Mouse (Mus musculus): ENCODE results near the gene Mogs. TPM values are rescaled to one million over a fixed set of nuclear protein-coding genes. Genes with fewer than 3 reads are reported as not detected.
A peak's percentile ranks its signal among the peaks of the same experiment; 100 is the strongest.

Gene Mogs
- total and polyA plus RNA-seq, 3 experiments: 57.2 to 78.9 (median 77.3) TPM

- peak; percentile 65; the same call in 1 of the 2 replicates for TF ChIP-seq NELFE (IDR thresholded peaks at IDR 0.05; ENCODE audit: low read depth, low read length)
- no peak; the same call in 1 of the 2 replicates for TF ChIP-seq MEF2A (IDR thresholded peaks at IDR 0.05; ENCODE audit: borderline replicate concordance, low read depth, low read length)
- TF ChIP-seq POLR2A (IDR thresholded peaks at IDR 0.05; ENCODE audit: low read depth, low read length): peak; percentile 74
- TF ChIP-seq USF2 (conservative IDR thresholded peaks at IDR 0.05; ENCODE audit: low read depth, low read length): no peak
- peak; percentile 72 for TF ChIP-seq BHLHE40 (IDR thresholded peaks at IDR 0.05; ENCODE audit: low read depth, low read length)
- TF ChIP-seq POLR2AphosphoS2 (IDR thresholded peaks at IDR 0.05; ENCODE audit: low read depth, low read length): no peak
- no peak for TF ChIP-seq ZKSCAN1 (IDR thresholded peaks at IDR 0.05; ENCODE audit: borderline replicate concordance, low read depth, low read length)
These were observed 14.0 kb upstream of the Mogs start, which contains the start of the genes Ccdc142 and Gm42688 (continued) for GRCm38 (mm10) chr6:83101316-83101687.

- H3K4me2 ChIP-seq (ENCODE audit: insufficient read depth, low read depth, poor library complexity, severe bottlenecking): peak overlapping the region; percentile 68
- peaks cover 2% of the 10 kb centered on the region for H3K9me3 ChIP-seq (replicated peaks; ENCODE audit: low read length)
- DNase-seq (ENCODE audit: extremely low read depth): peak; percentile 33
- H3K4me1 ChIP-seq (ENCODE audit: control insufficient read depth in 1 of 2, insufficient read depth in 2 of 2): peaks cover 9 to 24% of the 10 kb centered on the region in 2 experiments; a peak in 3 of 4 replicates
- H3K36me3 ChIP-seq (replicated peaks in 1 of 2; ENCODE audit: control insufficient read depth in 1 of 2, insufficient read depth in 1 of 2, low read length in 1 of 2): peaks cover under 1 to 33% of the 10 kb centered on the region in 2 experiments
- no peaks in the 10 kb centered on the region for H3K79me2 ChIP-seq (replicated peaks; ENCODE audit: control insufficient read depth, extremely low read depth, insufficient read depth, poor library complexity, severe bottlenecking)
- peaks cover 9% of the 10 kb centered on the region for H3K27me3 ChIP-seq (replicated peaks)
- peak overlapping the region; percentile 71 for H3K27ac ChIP-seq (ENCODE audit: insufficient read depth, low read depth)
- dilution Hi-C loops (cut with MboI; ENCODE audit: extremely low pct_ligation_motif_present, extremely low pct_unique_long_range_greater_than_20kb, low sequenced_read_pairs) (no loop called here), in situ Hi-C loops (cut with MboI; ENCODE audit: low pct_ligation_motif_present, low pct_unique_long_range_greater_than_20kb, low sequenced_read_pairs) (loop anchor here (5.0 kb wide), 2 partner anchors 105 to 190 kb away; no protein-coding TSS in a partner anchor)
- H3K9ac ChIP-seq (ENCODE audit: insufficient read depth, low read depth): peak overlapping the region; percentile 86
- H3K4me3 ChIP-seq (replicated peaks in 1 of 3; ENCODE audit: low read depth in 2 of 3, low read length in 2 of 3, poor library complexity in 1 of 3): peak overlapping the region; percentile 60 to 99 (median 87)
- TF ChIP-seq RCOR1 (conservative IDR thresholded peaks at IDR 0.05; ENCODE audit: low read depth, low read length) (no peak; the same call in 1 of the 2 replicates), GABPA (IDR thresholded peaks at IDR 0.05; ENCODE audit: insufficient replicate concordance, low read depth, low read length) (no peak), KAT2A (IDR thresholded peaks at IDR 0.05; ENCODE audit: insufficient replicate concordance, low read length) (no peak), EP300 (IDR thresholded peaks at IDR 0.05; ENCODE audit: low read length) (no peak), SIN3A (IDR thresholded peaks at IDR 0.05; ENCODE audit: low read length) (no peak; the same call in 1 of the 2 replicates), ZC3H11A (IDR thresholded peaks at IDR 0.05; ENCODE audit: low read depth, low read length) (no peak), POLR2A (IDR thresholded peaks at IDR 0.05; ENCODE audit: low read depth, low read length) (no peak), ZMIZ1 (IDR thresholded peaks at IDR 0.05; ENCODE audit: low read depth, low read length) (0 out of 2 replicates have a peak, but pooled peaks have one; percentile 17), MEF2A (IDR thresholded peaks at IDR 0.05; ENCODE audit: borderline replicate concordance, low read depth, low read length) (no peak), JUND (conservative IDR thresholded peaks at IDR 0.05; ENCODE audit: low read depth, low read length) (no peak), IRF4 (IDR thresholded peaks at IDR 0.05; ENCODE audit: low read depth, low read length) (no peak), NRF1 (IDR thresholded peaks at IDR 0.05; ENCODE audit: low read depth, low read length) (no peak; the same call in 1 of the 2 replicates), RAD21 (IDR thresholded peaks at IDR 0.05; ENCODE audit: low read depth, low read length) (no peak; the same call in none of the 2 replicates), ZNF384 (IDR thresholded peaks at IDR 0.05; ENCODE audit: low read depth, low read length) (no peak), ELF1 (IDR thresholded peaks at IDR 0.05; ENCODE audit: low read depth, low read length) (no peak), USF2 (conservative IDR thresholded peaks at IDR 0.05; ENCODE audit: low read depth, low read length) (no peak), E2F4 (IDR thresholded peaks at IDR 0.05; ENCODE audit: insufficient replicate concordance, low read depth, low read length) (no peak), ETS1 (conservative IDR thresholded peaks at IDR 0.05; ENCODE audit: low read depth, low read length) (no peak), CHD1 (IDR thresholded peaks at IDR 0.05; ENCODE audit: low read depth, low read length) (peak; percentile 73; the same call in 1 of the 2 replicates), MAZ (IDR thresholded peaks at IDR 0.05; ENCODE audit: low read depth, low read length) (no peak), PAX5 (IDR thresholded peaks at IDR 0.05; ENCODE audit: low read length) (no peak), NELFE (IDR thresholded peaks at IDR 0.05; ENCODE audit: low read depth, low read length) (no peak), MAFK (IDR thresholded peaks at IDR 0.05; ENCODE audit: insufficient replicate concordance, low read length) (no peak), SMC3 (IDR thresholded peaks at IDR 0.05; ENCODE audit: low read depth, low read length) (peak; percentile 41), MAX (IDR thresholded peaks at IDR 0.05; ENCODE audit: low read length) (no peak; the same call in 1 of the 2 replicates), HCFC1 (IDR thresholded peaks at IDR 0.05; ENCODE audit: low read depth, low read length) (no peak), MXI1 (IDR thresholded peaks at IDR 0.05; ENCODE audit: low read depth, low read length) (no peak), CHD2 (IDR thresholded peaks at IDR 0.05; ENCODE audit: low read length) (no peak), USF1 (IDR thresholded peaks at IDR 0.05; ENCODE audit: low read depth, low read length) (no peak), UBTF (IDR thresholded peaks at IDR 0.05; ENCODE audit: low read depth, low read length) (peak; percentile 89), JUN (IDR thresholded peaks at IDR 0.05; ENCODE audit: insufficient read depth, low read depth, low read length) (no peak)
These were observed 13.4 kb upstream of the Mogs start for GRCm38 (mm10) chr6:83101688-83102556.

Measured in CH12.LX (cell line).